ENCODE assay signal across 7 mouse cellular contexts in genomic region chr14:47417775-47418665, GRCm38 (mm10). TPM values are rescaled to one million over a fixed set of nuclear protein-coding genes. Genes with fewer than 3 reads are reported as not detected.
DNase-seq lines count a peak whose midpoint lies in the region; ATAC-seq lines count a peak whose summit lies in the region.

Gene Dlgap5, minus strand, starts transcription at chr14:47418407.

- peak within 1 kb of the TSS; percentile 58 for H3K4me3 ChIP-seq in intestine, embryonic 15.5 days (replicated peaks)
- H3K4me3 ChIP-seq in midbrain, embryonic 10.5 days = peak within 1 kb of the TSS; percentile 75

- peak; percentile 98 for ATAC-seq in intestine, embryonic 15.5 days

- peak within 1 kb of the TSS; percentile 50 for H3K9ac ChIP-seq in intestine, embryonic 15.5 days

- H3K27me3 ChIP-seq in intestine, embryonic 15.5 days (replicated peaks) = no peaks in the 10 kb centered on the region
- no peaks in the 10 kb centered on the region for H3K27me3 ChIP-seq in midbrain, embryonic 10.5 days (ENCODE audit: low read depth, poor library complexity, severe bottlenecking)

- H3K9me3 ChIP-seq in intestine, embryonic 15.5 days = no peaks in the 10 kb centered on the region
- no peaks in the 10 kb centered on the region for H3K9me3 ChIP-seq in midbrain, embryonic 10.5 days (replicated peaks)

- peak; percentile 94 for DNase-seq in adrenal gland, adult 2 months
- peak; percentile 91 for DNase-seq in embryo, embryonic 11.5 days (ENCODE audit: low read depth, low spot score)
- DNase-seq in gastrocnemius, postnatal 36 days = peak; percentile 87 to 89
- peak; percentile 86 to 92 for DNase-seq in left cerebral cortex, postnatal 25 days (ENCODE audit: low spot score in 2 of 2)
- peak; percentile 93 for DNase-seq in midbrain, embryonic 10.5 days (ENCODE audit: low spot score)
- peak; percentile 86 for DNase-seq in right cerebral cortex, postnatal 4 days

- 0 out of 2 replicates have a peak, but pooled peaks cover 3% of the 10 kb centered on the region for H3K36me3 ChIP-seq in intestine, embryonic 15.5 days
- peaks cover 37% of the 10 kb centered on the region for H3K36me3 ChIP-seq in midbrain, embryonic 10.5 days

- 1% methylated on average over 36 of the region's 36 CpGs for WGBS in intestine, embryonic 15.5 days
- WGBS in midbrain, embryonic 10.5 days = 3% methylated on average over 36 of the region's 36 CpGs

- H3K4me2 ChIP-seq in intestine, embryonic 15.5 days (replicated peaks) = peak within 1 kb of the TSS; percentile 64

- peak within 1 kb of the TSS; percentile 64 for H3K27ac ChIP-seq in intestine, embryonic 15.5 days
- peak within 1 kb of the TSS; percentile 89 for H3K27ac ChIP-seq in midbrain, embryonic 10.5 days (replicated peaks)

- H3K4me1 ChIP-seq in intestine, embryonic 15.5 days (replicated peaks) = peaks cover 9% of the 10 kb centered on the region
- H3K4me1 ChIP-seq in midbrain, embryonic 10.5 days = peaks cover 20% of the 10 kb centered on the region

- intact Hi-C loops in gastrocnemius, postnatal 36 days (cut with DNase I) = no loop called here
- intact Hi-C loops in left cerebral cortex, postnatal 25 days (cut with DNase I) = no loop called here

RNA-seq across cellular contexts. Expression of gene Dlgap5, which starts in this region (rescaled TPM):
- 1 to 10 TPM; 1.1 to 1.4 TPM for total RNA-seq in adrenal gland, adult 2 months (2021)
- polyA plus RNA-seq in adrenal gland, adult 2 months (2012; rRNA removed) = 0.23 and 0.27 TPM in 2 replicates
- under 1 TPM; 0.49 to 0.56 TPM for total RNA-seq in gastrocnemius, postnatal 36 days (2021)
- polyA plus RNA-seq in intestine, embryonic 15.5 days (2015; fragmentation: Nextera tagmentation; extraction: Ambion mirVana) = 35.3 and 35.4 TPM in 2 replicates
- total RNA-seq in left cerebral cortex, postnatal 25 days (2021) = under 1 TPM in 1 of 2 experiments, not detected in 1; 0.25 TPM
- 71.0 and 77.2 TPM in 2 replicates for polyA plus RNA-seq in midbrain, embryonic 10.5 days (2016; fragmentation: Nextera tagmentation; extraction: Ambion mirVana)

Comparison
In these comparisons a context has a peak if more than half of its experiments do, and no peak if none do; other contexts are left out.
1. Peak in every context shown above with its lines: DNase-seq, ATAC-seq, H3K4me3 ChIP-seq and H3K27ac ChIP-seq.
2. RNA of gene Dlgap5 (polyA plus RNA-seq): 71.0 to 77.2 TPM in midbrain, embryonic 10.5 days and 35.3 to 35.4 TPM in intestine, embryonic 15.5 days; 0.23 to 0.27 TPM in adrenal gland, adult 2 months; every median in the first group is over 10 times any median in the second.
3. Peak in DNase-seq in gastrocnemius, postnatal 36 days; RNA of the gene not detected or under 1 TPM.
4. Peak in DNase-seq in left cerebral cortex, postnatal 25 days; RNA of the gene not detected or under 1 TPM.